Mouse (Mus musculus) testis, postnatal 10 days (tissue): ENCODE results near the gene Tubgcp6.

ENCODE experiments used
- DNase-seq: peaks from one replicate; pipeline ENCODE4 v3.0.0; 2021; ENCODE audit warnings: low spot score

Tubgcp6 gene

GRCm38 (mm10) chr15:89122649-89123366 lies at the start of gene Tubgcp6:
Tubgcp6 (minus strand) TSS chr15:89123112.
- DNase-seq: peak; percentile 97

- peak; percentile 45 for DNase-seq
These were observed 49.5 kb upstream of the Tubgcp6 start for GRCm38 (mm10) chr15:89172276-89172935.

- no peak for DNase-seq
These were observed 48.7 kb upstream of the Tubgcp6 start for GRCm38 (mm10) chr15:89171526-89172051.

- DNase-seq: peak; percentile 42
These were observed 47.2 kb upstream of the Tubgcp6 start for GRCm38 (mm10) chr15:89170102-89170501.

GRCm38 (mm10) chr15:89169431-89169830 lies 46.5 kb upstream of the Tubgcp6 start:
- DNase-seq: peak; percentile 85

GRCm38 (mm10) chr15:89168922-89169321 lies 46.0 kb upstream of the Tubgcp6 start:
- DNase-seq: peak; percentile 40

GRCm38 (mm10) chr15:89165478-89165877 lies 42.6 kb upstream of the Tubgcp6 start:
- DNase-seq: no peak

- DNase-seq: no peak
These were observed 38.5 kb upstream of the Tubgcp6 start for GRCm38 (mm10) chr15:89161397-89161796.

GRCm38 (mm10) chr15:89158516-89158915 lies 35.6 kb upstream of the Tubgcp6 start:
- no peak for DNase-seq

GRCm38 (mm10) chr15:89157954-89158353 lies 35.0 kb upstream of the Tubgcp6 start:
- peak; percentile 84 for DNase-seq

GRCm38 (mm10) chr15:89152312-89152711 lies 29.4 kb upstream of the Tubgcp6 start:
- DNase-seq: no peak

GRCm38 (mm10) chr15:89150041-89150390 lies 27.1 kb upstream of the Tubgcp6 start:
- peak; percentile 67 for DNase-seq

- peak; percentile 53 for DNase-seq
These were observed 26.5 kb upstream of the Tubgcp6 start, which contains the start of gene Mapk11 for GRCm38 (mm10) chr15:89149271-89150040. Mapk11 (minus strand) TSS chr15:89149628.

GRCm38 (mm10) chr15:89148496-89149270 lies 25.8 kb upstream of the Tubgcp6 start:
- no peak for DNase-seq

GRCm38 (mm10) chr15:89147895-89148294 lies 25.0 kb upstream of the Tubgcp6 start:
- DNase-seq: no peak

- DNase-seq: no peak
These were observed 24.5 kb upstream of the Tubgcp6 start for GRCm38 (mm10) chr15:89147456-89147855.

GRCm38 (mm10) chr15:89147024-89147423 lies 24.1 kb upstream of the Tubgcp6 start:
- DNase-seq: no peak

- DNase-seq: peak; percentile 73
These were observed 23.6 kb upstream of the Tubgcp6 start for GRCm38 (mm10) chr15:89146537-89146936.

GRCm38 (mm10) chr15:89145813-89146350 lies 23.0 kb upstream of the Tubgcp6 start:
- DNase-seq: no peak

- DNase-seq: no peak
These were observed 22.1 kb upstream of the Tubgcp6 start for GRCm38 (mm10) chr15:89144965-89145364.

GRCm38 (mm10) chr15:89143134-89143533 lies 20.2 kb upstream of the Tubgcp6 start:
- no peak for DNase-seq
